ENCODE assay signal across 9 mouse cellular contexts in the genomic region with DNA sequence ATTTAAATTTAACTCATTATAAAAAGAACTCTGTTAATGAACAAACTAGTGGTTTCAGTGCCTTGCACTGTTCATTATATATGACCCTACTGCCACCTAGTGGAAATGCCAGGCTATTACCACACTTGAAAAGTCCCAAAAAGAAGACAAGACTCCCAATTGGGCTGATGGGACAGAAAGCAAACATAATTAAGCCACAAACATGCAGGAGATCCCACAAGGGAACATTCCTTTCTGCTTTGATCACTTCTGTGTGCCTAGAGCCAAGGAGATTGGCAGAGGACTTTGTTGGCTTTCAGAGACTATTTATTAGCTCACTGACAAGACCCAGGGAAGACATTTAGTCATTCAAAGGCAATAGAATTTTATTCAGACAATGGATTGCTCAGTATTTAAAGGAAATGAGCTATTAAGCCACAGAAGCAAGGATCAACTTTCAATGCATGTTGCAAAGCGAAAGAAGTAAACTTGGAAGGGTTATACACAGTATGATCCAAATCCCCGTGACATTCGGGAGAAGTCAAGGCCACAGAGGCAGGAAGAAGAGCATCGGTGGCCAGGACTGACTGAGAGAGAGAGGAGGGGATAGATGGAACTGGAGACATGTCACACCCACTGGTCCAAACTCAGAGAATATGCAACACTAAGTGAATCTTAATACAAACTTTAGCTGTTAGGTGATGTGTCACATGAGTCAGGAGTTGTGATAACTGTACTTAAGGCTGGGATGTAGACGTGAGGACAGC. TPM values are rescaled to one million over a fixed set of nuclear protein-coding genes. Genes with fewer than 3 reads are reported as not detected.
A peak's percentile ranks its signal among the peaks of the same experiment; 100 is the strongest.
DNase-seq lines count a peak whose midpoint lies in the region; ATAC-seq and TF ChIP-seq lines count a peak whose summit lies in the region.
"Had no signal": no experiment of that assay in that cellular context is flagged by ENCODE, and none has a peak within 500 bp of the region (broad histone marks: within the 10 kb centered on the region; RNA-seq: fewer than 3 reads in every experiment).

No protein-coding gene starts in this region.

- H3K27ac ChIP-seq in liver, adult 2 months (replicated peaks; ENCODE audit: insufficient read depth, low read depth, low read length) = no peak overlapping the region
- no peak overlapping the region for H3K27ac ChIP-seq in liver, embryonic 12.5 days
- H3K27ac ChIP-seq in midbrain, embryonic 13.5 days = no peak overlapping the region
- H3K27ac ChIP-seq: macrophage had no signal

- ATAC-seq in liver, embryonic 12.5 days = no peak
- peak; percentile 70 for ATAC-seq in erythroid progenitor cell, adult 5-6 weeks (replicated peaks; ENCODE audit: low FRiP score, poor library complexity, severe bottlenecking)
- peak; percentile 70 for ATAC-seq in midbrain, embryonic 13.5 days

- H3K9ac ChIP-seq in liver, adult 2 months (ENCODE audit: low read depth, low read length) = no peak overlapping the region
- H3K9ac ChIP-seq in liver, embryonic 12.5 days = no peak overlapping the region
- no peak overlapping the region for H3K9ac ChIP-seq in midbrain, embryonic 13.5 days (replicated peaks)

- H3K9me3 ChIP-seq in liver, embryonic 12.5 days (replicated peaks) = peaks cover 6% of the 10 kb centered on the region
- no peaks in the 10 kb centered on the region for H3K9me3 ChIP-seq in midbrain, embryonic 13.5 days

- H3K4me2 ChIP-seq in liver, embryonic 12.5 days = no peak overlapping the region
- no peak overlapping the region for H3K4me2 ChIP-seq in midbrain, embryonic 13.5 days (replicated peaks)

- no peaks in the 10 kb centered on the region; the same call in 1 of the 2 replicates for H3K79me2 ChIP-seq in liver, adult 2 months (ENCODE audit: control insufficient read depth, insufficient read depth, low read length)

- 61% methylated on average over 5 of the region's 5 CpGs for WGBS in liver, adult 2 months
- WGBS in liver, embryonic 12.5 days (ENCODE audit: insufficient replicate concordance) = 78% methylated on average over 5 of the region's 5 CpGs
- WGBS in midbrain, embryonic 13.5 days = 78% methylated on average over 5 of the region's 5 CpGs

- TF ChIP-seq CTCF in liver, adult 2 months (IDR thresholded peaks at IDR 0.05; ENCODE audit: low read depth, low read length) = 0 out of 2 replicates have a peak, but pooled peaks have one; percentile 22

- H3K27me3 ChIP-seq in liver, adult 2 months (ENCODE audit: control insufficient read depth, insufficient read depth, low read length) = no peaks in the 10 kb centered on the region
- no peaks in the 10 kb centered on the region for H3K27me3 ChIP-seq in liver, embryonic 12.5 days (replicated peaks)
- no peaks in the 10 kb centered on the region for H3K27me3 ChIP-seq in midbrain, embryonic 13.5 days
- no peaks in the 10 kb centered on the region for H3K27me3 ChIP-seq in splenic B cell, adult 2 months (ENCODE audit: control insufficient read depth, insufficient read depth, low read length, poor library complexity, severe bottlenecking)

- no peak overlapping the region for H3K4me3 ChIP-seq in liver, adult 2 months (ENCODE audit: insufficient read depth, low read depth, low read length)
- no peak overlapping the region for H3K4me3 ChIP-seq in liver, embryonic 12.5 days
- no peak overlapping the region for H3K4me3 ChIP-seq in midbrain, embryonic 13.5 days (replicated peaks)

- no peaks in the 10 kb centered on the region for H3K36me3 ChIP-seq in liver, adult 2 months (ENCODE audit: control insufficient read depth, insufficient read depth, low read length)
- H3K36me3 ChIP-seq in liver, embryonic 12.5 days = peaks cover 6% of the 10 kb centered on the region
- H3K36me3 ChIP-seq in midbrain, embryonic 13.5 days = 0 out of 2 replicates have a peak, but pooled peaks cover 2% of the 10 kb centered on the region
- 0 out of 2 replicates have a peak, but pooled peaks cover 2% of the 10 kb centered on the region for H3K36me3 ChIP-seq in splenic B cell, adult 2 months (ENCODE audit: control insufficient read depth, insufficient read depth, low read length, poor library complexity, severe bottlenecking)

- no peak for TF ChIP-seq POLR2A in liver, adult 2 months (IDR thresholded peaks at IDR 0.05; ENCODE audit: extremely low read depth, insufficient read depth, low read length)

- DNase-seq in liver, adult 2 months (ENCODE audit: extremely low read depth, low read depth, low spot score) = peak; percentile 50
- DNase-seq in brain, embryonic 18.5 days (ENCODE audit: low read depth, low spot score) = peak; percentile 34
- DNase-seq in induced T-regulatory cell, adult 2 months (ENCODE audit: low read depth) = peak; percentile 76
- DNase-seq in left cerebral cortex, adult 11 months (ENCODE audit: low spot score) = peak; percentile 52
- peak; percentile 69 for DNase-seq in splenic B cell, adult 2 months (ENCODE audit: low read depth, low spot score)

- no peaks in the 10 kb centered on the region; the same call in 1 of the 2 replicates for H3K4me1 ChIP-seq in liver, adult 2 months (ENCODE audit: control insufficient read depth, insufficient read depth, low read length)
- H3K4me1 ChIP-seq in liver, embryonic 12.5 days = no peaks in the 10 kb centered on the region
- 0 out of 2 replicates have a peak, but pooled peaks cover 2% of the 10 kb centered on the region for H3K4me1 ChIP-seq in midbrain, embryonic 13.5 days (replicated peaks)

RNA-seq across cellular contexts. Expression of a gene that starts 40.5 kb away (rescaled TPM):
- 6.4 and 7.0 TPM in 2 replicates for total RNA-seq in liver, adult 2 months (2014; rRNA removed)
- 1.4 TPM in 2 replicates for polyA plus RNA-seq in liver, adult 2 months (2012; rRNA removed)
- polyA plus RNA-seq in liver, embryonic 12.5 days (2016; fragmentation: Nextera tagmentation; extraction: Ambion mirVana) = 9.5 and 9.7 TPM in 2 replicates
- 0.42 and 0.72 TPM in 2 replicates for total RNA-seq in erythroid progenitor cell, adult 5-6 weeks (2015; ENCODE audit: low replicate concordance)
- total RNA-seq in erythroid progenitor cell, adult 5-6 weeks (2017; ENCODE audit: low replicate concordance) = 2.7 and 7.8 TPM in 2 replicates
- polyA plus RNA-seq in midbrain, embryonic 13.5 days (2015; fragmentation: Nextera tagmentation; extraction: Ambion mirVana) = 14.5 and 17.5 TPM in 2 replicates
